Mouse (Mus musculus): Measurements from ENCODE around the gene Zfp59.

Gene Zfp59

DNA sequence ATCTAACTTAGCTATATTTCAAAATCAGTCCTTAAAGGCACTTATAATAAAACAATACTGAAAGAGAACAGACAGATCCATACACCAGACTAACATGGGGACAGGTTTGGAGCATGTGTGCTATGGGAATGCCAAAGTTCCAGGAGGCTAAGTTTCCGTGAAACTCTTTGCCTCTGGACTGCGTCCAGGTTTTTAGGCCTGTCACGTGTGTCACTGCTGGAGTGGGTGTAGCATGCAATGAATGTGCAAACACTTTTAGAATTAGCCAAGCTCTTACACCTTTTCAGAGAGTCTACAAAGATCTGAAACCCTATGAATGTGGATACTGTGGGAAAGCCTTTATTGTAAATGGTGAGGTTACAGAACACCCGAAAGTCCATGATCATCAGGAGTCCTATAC lies 43.3 kb downstream of the Zfp59 start:
- DNase-seq = no peak

DNA sequence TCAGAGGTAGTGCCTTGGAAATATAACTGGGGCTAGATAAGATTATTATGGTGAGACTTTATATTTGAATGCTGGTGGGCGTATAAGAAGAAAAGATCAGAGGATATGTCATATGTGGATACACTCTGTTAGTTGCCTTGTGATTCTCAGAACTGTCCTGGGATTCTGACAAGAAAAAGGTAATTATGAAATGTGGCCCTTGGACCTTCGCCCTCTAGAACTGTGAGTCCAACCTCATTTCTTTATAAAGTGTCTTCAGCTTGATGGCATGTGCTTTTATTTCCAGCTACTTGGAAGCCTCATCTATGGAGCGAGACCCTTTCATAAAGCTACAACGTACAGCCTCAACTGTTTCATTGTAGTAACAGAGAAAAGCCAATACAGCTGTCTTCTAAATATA lies 62.2 kb downstream of the Zfp59 start:
- no peak for DNase-seq

DNA sequence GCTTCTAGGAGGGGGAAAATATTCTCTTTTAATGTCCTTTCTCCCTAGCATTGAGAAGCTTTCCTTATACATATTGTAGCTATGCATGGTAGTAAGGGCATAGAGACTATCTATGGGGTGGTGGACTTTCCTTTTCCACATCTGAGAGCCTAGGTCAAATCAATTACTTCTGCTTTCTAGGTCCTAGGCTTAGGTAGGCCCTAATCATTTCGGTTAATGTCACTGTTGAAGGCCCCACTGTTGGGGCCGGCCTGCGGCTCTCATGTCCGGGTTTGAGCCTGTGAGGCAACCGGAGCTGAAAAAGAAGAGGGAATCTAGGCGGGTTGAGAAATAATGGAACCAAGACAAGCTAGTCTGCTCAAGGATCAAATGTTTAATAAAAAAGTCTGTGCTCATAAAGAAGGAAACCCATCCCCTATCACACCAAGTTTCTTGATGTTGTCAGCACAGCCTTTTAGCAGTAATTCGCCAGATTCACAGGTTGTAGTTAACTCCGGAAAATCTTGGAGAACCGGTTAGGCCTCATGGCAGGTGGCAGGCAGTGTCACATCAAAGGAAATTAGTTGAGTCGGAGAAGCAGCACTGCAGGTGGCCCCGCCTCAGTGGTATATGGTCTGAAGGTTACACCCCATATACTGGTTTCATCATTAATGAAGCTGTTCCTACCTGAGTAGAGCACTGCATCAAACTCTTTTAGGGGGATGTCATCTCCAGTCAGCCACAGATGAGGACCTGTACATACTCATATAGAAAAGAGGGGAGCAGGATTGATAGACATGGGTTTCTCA lies 66.8 kb downstream of the Zfp59 start:
- DNase-seq = no peak

Data from thymus, postnatal 4 days (tissue).